Mouse (Mus musculus): Measurements from ENCODE around the gene Papola.
"Not testable (repeated sequence)": the region's sequence is repeated elsewhere in the genome, so short reads cannot be mapped to it uniquely, and the experiment has no call there.

Papola gene

DNA sequence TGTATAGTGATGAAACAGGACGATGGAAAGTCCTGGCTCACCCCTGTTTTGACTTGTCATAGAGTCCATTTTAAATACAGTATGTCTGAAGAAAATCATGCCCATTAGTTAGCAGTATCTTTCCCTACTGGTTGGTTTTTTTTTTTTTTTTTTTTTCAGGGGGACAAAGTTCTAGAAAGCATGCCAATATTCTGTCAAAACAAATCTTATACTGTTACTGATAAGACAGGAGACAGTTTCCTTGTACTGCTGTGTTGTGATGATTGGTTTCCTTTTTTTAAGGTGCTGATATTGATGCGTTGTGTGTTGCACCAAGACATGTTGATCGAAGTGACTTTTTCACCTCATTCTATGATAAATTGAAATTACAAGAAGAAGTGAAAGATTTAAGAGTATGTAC lies 21.7 kb downstream of the Papola start:
- DNase-seq, result no peak

DNA sequence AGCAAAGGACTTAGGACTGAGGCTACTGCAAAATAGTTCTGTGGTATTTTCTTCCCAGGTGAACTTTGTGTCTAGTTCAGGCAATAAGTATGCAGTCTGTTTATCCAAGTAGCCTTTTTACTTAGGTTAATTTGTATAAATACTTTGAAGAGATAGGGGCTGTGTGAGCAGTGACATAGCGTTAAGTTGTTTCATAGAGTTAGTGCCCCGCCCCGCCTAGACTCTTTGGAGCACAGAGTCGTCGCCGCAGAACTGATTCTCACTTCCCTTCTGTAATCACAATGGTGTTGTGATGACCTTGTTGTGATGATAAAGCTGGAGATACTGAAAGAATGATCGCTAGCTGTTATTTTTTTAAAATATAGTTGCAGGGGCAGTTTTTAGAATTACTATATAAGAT lies 22.9 kb downstream of the Papola start:
- no peak for DNase-seq

DNA sequence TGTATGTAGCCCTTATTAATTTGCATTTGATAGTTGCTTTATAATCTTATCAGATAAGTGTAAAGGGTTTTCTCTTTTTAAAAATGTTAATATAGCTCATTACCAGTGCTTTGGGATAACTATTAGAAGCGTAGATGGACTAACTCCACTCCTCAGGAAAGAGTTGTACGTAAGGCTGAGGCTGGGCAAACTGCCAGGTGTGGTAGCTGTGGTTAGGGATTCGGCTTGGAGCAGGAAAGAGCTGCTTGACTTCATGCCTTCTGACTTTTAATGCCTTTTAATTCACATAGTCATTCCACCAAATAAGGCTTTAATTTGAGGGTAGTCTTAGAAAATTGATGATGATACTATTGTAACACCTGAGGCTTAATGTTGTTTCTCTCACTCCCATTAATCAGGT lies 24.5 kb downstream of the Papola start:
- DNase-seq, result no peak

DNA sequence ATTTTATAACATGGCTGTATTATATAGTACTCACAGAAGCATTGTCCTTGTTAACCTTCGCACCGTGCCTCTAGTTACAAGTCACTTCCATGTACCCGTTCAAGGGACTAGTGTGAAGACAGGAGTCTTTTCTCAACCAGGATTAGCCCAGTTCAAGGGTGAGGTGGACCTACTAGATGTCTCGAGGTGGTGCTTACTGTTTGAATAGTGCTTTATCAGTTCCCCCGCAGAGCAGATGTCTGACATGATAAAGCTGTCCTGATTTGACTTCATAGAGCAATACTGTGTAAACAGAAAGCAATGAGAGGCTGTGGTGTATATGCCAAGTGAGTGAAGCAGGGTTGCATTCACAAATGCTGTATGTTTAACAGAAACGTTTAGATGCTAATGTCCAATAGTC lies 26.1 kb downstream of the Papola start:
- no peak for DNase-seq

DNA sequence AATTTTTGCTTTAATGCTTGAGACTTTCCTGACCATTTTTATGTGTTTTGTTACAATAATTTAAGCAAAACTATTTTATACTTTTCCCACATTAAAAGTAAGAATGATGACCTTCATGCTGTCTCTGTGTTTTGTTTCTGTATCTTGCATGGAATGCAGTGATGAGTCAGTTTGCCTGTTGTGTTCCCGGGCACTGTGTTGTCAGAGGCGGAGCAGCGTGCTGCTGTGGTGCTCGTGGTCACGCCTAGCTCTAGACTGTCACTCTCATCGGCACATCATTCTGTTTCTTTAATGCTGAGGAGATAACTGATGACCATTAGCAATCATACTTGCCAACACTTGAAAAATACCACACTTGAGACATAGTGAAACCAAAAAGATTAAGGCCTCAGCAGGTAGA lies 29.5 kb downstream of the Papola start:
- DNase-seq, result no peak

DNA sequence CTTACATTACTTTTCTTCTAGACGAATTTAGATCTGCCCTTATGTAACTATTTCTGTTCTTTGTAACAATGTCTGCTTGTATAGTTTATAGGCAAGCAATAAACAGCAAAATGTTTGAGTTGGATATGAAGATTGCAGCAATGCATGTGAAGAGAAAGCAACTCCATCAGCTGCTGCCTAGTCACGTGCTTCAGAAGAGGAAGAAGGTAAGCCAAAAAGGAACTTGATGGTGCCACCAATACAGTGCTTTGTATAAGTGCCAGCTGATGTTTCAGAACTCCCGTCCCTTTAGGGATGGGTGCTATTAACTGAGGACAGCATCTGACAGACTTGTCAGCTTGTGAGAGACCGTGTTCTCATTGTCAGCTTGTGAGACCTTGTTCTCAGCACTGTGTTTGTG lies 39.0 kb downstream of the Papola start:
- DNase-seq, result no peak

GRCm38 (mm10) chr12:105824743-105825142 lies 40.2 kb downstream of the Papola start:
- no peak for DNase-seq

- no peak for DNase-seq
These were observed 40.8 kb downstream of the Papola start for GRCm38 (mm10) chr12:105825266-105825665.

GRCm38 (mm10) chr12:105832541-105832940 lies 48.0 kb downstream of the Papola start:
- no peak for DNase-seq

- DNase-seq, result no peak
These were observed 50.4 kb downstream of the Papola start for GRCm38 (mm10) chr12:105834926-105835325.

DNA sequence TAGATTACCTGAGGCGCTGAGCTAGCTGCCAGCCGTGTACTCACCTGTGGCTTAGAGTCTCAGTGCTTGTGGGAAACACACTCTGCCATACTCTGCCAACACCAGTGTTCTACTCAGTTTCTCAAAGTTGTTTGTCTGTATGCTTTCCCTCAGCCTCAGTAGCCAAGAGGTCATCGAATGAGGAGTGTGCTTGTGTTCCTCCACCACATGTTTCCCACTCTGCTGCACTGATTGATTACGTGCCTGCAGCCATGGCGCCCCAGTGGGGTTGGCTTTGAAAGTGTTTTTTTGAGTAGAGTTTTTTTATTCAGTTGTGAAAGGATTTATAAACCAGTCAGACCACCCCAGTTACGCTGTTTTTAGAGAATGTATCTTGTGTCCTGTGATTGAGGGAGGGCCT lies 51.1 kb downstream of the Papola start:
- DNase-seq, result no peak

DNA sequence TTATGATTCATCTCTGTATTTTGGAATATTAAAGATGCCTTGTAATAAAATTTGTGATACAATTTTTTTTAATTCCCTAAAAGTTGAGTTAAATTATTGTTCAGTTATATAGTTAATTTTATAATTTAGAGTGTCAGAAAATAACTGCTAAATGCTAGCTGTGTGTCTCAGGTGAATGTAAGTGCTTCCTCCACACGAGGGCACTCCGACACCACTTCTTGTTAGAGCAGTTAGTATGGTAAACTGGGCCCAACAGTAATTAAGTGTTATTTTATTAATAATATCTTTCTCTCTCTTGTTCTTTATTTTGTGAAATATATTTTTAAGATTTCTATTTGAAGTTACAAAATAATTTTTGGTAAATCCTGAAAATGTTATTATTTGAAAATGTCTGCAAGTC lies 51.7 kb downstream of the Papola start:
- DNase-seq, result no peak

DNA sequence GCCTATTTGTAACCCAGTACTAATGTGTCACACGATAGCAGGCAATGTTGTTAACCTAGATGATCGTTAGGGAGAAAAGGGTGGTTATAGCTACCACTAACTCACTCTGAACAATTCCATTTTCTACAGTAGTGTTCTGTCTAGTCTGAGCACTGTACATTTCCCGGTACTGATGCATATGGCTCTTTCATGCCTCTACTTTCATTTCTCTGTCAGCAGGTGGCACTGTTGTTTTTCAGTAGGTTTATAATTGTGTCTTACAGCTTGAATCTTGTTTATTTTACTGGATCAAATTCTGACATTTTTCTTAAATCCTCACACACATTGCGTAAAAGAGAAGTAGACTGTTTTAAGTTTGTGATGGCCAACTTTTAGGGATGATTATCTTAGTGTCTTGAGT lies 54.6 kb downstream of the Papola start:
- no peak for DNase-seq

DNA sequence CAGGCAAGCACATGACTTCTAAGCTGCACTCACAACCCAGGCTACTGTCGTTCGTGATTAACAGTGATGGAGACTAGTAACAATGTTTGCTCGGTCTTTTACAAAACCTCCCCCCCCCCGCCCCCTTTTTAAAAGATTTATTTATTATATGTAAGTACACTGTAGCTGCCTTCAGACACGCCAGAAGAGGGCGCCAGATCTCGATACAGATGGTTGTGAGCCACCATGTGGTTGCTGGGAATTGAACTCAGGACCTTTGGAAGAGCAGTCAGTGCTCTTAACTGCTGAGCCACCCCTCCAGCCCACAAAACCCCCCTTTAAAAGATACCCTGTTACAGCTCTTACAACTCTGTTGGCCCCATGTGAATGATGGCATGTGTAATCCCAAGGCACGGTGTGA lies 56.1 kb downstream of the Papola start:
- not testable (repeated sequence) for DNase-seq

- peak; percentile 52 for DNase-seq
These were observed 58.9 kb downstream of the Papola start for GRCm38 (mm10) chr12:105843243-105844005.

- DNase-seq, result no peak
These were observed 59.9 kb downstream of the Papola start for GRCm38 (mm10) chr12:105844406-105844805.

DNA sequence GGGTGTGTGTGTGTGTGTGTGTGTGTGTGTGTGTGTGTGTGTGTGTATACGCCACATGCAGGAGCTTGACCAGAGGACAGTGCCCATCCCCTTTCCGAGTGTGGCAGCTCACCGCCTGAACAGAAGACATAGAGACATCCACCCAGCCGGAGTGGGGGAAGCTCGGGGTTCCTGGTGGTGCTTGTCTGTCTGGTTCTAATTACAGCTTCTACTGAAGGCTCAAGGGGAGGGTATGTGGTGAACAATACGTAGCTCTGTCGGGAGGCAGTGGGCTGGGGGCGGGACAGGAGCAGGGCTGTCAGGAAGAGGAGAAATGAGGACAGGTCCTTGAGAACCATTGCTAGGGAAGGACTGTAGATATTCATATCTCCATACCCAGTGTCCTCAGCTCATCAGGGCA lies 64.6 kb downstream of the Papola start:
- DNase-seq, result no peak

DNA sequence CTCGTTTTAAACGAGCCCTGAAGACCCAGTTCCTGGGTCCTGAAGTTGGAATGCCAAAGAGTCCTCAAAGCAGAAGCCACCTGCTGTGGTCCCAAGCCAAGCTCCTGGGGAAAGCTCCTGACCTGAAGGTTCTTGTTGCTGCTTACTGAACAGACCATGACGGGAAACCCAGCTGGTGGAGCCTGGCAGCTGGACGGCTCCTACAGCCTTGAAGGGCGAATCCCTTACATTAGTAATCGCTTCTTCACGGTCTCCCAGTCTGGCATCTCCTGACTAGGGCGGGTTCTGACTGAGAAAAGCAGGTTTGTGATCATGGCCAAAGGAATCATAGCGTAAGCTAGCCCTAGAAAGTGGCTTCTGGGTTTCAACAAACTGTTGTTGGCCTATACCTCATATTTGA lies 66.2 kb downstream of the Papola start:
- no peak for DNase-seq

DNA sequence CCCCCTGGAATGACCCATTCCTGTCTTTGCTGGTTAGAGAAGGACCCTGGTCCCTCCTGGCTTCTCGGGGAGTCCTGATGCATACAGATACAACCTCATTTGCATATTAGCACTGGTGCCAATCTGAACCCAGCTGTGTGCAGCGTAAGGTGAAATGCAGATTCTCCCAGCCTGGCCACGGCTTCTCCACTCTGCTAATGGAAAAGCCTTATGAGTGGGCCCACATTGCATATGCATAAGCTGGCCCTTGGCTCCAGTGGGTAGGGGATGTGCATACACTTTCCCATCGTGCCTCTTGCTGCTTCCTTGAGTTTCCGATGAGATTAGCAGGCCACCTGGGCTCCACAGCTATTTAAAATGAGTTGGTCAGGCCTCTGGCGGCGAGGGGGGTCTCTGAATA lies 68.3 kb downstream of the Papola start:
- no peak for DNase-seq

GRCm38 (mm10) chr12:105854639-105855038 lies 70.1 kb downstream of the Papola start:
- DNase-seq, result no peak

DNA sequence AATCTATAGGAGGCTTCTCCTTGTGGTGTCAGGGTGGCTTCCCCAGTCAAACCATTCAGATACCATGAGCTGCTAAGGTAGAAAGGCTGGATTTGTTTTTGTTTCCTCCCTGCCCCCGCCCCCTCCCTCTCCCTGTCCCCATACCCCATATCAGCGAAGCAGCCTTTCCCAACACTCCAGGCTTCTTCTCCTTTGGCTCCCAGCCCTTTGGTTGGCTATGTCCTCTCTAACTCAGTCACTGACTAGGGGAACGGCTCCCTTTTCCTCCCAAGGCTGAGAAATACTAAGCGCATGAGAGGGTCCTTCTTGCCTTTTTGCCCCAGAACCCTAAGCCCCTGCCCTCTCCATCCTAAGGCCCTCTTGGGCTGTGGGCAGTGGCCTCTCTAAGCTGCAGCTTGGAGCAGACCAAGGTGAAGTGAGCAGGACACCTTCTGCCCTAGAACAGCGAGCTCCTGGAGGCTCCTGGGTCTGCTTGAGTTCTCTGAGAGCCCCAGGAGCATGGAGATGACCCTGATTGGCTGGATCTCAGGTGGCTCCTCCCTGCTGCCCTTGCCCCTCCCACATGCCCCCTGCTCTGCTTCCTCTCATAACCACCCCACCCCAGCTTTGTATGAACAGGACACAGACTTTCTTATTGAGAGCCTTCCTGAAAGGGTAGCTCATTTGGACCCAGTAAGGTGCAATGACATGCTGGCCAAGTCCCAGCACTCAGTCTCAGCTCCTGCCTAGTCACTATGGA lies 73.6 kb downstream of the Papola start:
- DNase-seq, result no peak

DNA sequence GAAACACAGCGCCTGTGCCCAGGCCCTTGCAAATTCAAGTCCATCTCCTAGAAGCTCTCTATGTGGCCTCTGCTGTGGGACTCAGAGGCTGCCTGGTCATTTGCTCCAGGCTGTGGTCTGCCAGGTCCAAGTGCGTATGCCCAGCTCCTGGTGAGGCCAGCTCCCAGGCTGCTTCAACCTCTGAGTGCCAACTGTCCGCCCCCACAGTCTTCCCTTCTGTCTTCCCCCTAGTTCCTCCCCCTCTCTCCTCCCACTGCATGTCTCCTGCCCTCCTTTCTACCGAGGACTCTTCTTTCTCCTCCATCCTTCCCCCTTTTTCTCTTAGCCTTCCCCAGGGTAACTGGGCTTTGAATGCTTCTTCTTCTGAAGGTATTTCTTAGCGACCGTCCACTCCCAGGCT lies 77.6 kb downstream of the Papola start:
- no peak for DNase-seq

DNA sequence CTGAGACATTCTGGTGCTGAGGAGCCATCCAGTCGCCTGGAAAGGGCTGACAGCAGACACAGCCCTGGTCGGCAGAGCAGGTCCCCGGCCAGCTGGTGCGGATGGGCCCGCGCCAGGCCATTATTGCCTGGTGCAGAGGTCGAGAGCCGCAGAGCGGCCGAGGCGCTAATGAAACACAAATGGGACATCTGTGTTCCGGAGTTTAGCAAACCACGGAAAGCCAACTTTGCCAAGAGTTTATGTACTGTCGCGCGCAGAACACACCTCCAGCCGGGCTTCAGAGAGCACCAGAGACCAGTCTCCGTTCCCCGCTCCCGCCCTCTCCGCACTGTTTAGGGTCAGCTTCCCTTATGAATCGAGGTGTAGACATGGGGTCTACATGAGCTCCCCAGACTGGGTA lies 78.1 kb downstream of the Papola start:
- DNase-seq, result peak; percentile 27

DNA sequence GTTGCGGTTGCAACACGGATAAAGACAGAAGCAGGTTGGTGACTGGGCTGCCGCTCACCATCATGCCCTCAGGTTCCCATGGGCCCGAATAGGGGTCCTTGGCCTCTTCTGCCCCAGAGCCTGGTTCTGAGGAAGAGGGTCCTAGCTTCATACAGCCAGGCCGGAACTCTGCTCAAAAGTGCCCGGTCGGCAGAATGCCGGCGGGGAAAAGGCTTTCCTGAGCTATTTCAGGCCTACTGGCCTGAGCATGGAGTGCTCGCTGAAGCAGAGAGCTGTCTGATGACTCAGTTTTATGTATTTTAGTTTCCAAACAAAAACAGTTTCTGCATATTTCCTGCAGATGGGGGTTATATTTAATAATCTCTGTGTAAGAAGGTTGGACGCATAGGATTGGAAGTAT lies 78.9 kb downstream of the Papola start:
- no peak for DNase-seq

- DNase-seq, result no peak
These were observed 83.2 kb downstream of the Papola start for GRCm38 (mm10) chr12:105867646-105868045.
